Mouse (Mus musculus) adrenal gland, postnatal 25 days (tissue): ENCODE measurements around the gene Agmo. TPM values are rescaled to one million over a fixed set of nuclear protein-coding genes. Genes with fewer than 3 reads are reported as not detected.

Source experiments
- DNase-seq: peaks from one replicate; pipeline ENCODE4 v3.0.0; 2021; ENCODE audit warnings: mixed read lengths
- long read RNA-seq: library from polyadenylated mRNA; stranded (forward); transcript quantifications from one replicate; pipeline ENCODE4 v2.0.0, GENCODE M21; 2021
- total RNA-seq: library from RNA; stranded (reverse); gene quantifications from 2 replicates; pipeline ENCODE4 v1.2.3, GENCODE M21; 2021

The Agmo gene
- 5.4 and 5.9 TPM in 2 replicates for total RNA-seq
- long read RNA-seq, transcript Agmo-201 (13 exons, 2,423 nt): major isoform, 77 of 82 reads
- long read RNA-seq, partial matches to known transcripts: 0 of 82 reads
- long read RNA-seq, other reads (novel, unspliced or antisense): 5 of 82 reads

DNA sequence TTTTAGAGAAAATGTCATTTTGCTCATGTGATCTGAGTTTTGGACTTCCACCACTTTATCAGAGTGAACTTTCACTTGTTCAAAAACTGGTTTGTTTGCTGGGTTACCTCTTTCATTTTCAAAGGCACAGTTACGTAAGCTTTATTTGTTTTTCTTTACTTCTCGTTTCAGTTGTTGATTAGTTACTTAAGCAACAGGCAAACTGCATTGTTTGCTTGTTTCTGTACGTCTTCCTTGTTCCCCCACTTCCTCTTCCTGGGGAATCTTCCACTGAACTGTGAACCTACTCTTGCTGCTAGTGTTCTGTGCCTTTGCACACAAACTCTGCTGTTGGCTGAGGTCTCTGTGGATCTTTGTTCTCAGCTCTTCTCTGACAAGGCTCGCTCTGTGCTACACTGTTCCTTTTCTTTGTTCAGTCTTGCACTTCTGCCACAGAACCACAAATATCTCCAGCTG is at the start of gene Agmo:
Gene Agmo (plus strand): TSS at position 76 of the 456 bp plus-strand sequence.
- DNase-seq: no peak

DNA sequence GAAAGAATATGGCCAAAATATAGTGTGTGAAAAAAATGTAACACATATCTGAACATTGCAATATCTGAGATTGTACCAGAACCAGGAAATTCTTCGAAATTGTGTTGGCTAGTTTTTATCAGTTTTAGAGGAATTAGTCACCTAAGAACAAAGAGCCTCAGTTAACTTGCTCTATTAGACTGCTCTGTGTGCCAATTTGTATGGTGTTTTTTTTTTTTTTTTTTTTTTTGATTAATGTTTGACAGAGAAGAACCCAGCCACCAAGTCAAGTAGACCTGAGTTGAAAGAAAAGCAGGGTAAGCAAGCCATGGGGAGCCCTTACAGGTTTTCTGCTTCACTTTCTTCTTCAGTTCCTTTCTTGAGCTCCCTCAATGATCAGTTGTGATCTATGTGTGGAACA is 10.3 kb upstream of the Agmo start:
- no peak for DNase-seq

DNA sequence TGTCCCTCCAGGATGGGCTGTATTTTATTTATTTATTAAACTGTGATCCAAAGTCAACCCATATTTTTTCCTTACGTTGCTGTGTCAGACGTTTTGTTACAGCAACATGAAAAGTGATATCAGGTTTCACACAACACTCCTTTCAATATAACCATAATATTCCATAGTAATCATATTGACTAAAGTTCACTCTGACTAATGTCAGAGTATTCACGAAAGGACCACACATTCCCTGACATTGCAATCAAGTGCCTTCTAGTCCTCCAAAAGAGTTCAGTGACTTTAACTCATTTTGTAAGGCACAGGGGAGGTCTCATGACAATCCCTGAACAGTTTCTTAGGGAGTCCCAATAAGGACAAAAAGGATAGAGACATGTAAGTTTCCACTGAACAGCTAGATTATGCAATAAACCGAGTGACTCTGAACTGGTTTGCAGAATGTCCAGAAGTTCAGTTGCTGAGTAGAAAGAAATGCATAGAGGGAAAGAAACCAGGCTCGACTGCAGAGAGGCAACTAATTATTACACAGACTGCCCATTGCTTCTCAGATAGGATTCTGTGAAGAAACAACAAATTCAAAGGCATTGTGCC is 371 bp upstream of the Agmo start:
- DNase-seq: no peak

DNA sequence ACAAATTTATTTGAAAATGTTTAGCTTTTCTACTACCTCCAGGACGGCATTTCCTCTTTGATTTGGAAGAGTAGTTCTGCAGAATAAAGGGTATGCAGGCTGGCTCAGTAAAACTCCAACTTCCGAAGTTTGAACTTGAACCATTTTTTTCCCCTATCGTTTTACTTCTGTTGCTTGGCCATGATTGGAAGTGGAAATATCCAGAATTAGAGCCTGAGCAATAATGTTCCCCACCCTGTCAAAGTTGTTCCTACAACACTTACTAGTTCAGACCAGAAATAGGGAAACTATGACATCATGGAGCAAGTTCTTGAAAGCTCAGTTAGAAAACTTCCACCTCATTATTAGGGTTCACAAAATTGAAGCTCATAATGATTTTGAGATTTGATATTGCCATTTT is 1.0 kb downstream of the Agmo start:
- no peak for DNase-seq

DNA sequence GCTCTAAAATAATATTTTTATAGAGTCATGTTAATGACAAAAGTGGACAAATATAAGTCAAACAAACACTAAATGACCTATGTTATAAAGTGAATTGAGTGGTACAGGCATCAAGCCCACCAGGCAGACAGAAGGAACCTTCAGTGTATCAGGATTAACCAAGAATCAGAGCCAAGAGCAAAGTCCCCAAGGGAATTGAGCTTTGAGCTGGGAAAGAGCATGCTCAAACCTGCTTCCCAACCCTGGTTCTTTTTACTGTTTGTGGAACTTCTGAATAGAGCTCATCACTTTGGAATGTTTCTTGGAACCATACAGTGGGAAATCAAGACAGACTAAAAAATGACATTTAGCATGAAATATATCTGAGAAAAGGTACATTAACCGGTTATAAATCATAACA is 3.4 kb downstream of the Agmo start:
- no peak for DNase-seq

DNA sequence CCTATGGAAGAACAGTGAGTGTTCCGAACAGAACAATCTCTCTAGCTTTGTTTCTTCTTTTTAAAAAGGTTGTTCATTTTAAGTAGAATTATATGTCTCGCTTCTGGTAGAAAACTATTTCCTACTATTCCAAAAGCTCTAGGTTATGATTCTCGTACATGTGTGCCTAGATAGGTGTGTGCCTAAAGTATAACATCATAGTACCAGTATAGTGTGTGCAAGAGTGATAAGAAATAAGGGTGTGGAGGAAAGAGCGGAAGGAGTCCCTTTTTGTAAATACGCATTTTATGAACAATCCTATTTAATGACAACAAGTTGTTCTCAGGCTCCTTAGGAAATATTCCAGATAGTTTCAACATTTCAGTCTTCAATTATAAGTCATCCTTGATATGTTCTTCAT is 10.2 kb downstream of the Agmo start:
- no peak for DNase-seq

DNA sequence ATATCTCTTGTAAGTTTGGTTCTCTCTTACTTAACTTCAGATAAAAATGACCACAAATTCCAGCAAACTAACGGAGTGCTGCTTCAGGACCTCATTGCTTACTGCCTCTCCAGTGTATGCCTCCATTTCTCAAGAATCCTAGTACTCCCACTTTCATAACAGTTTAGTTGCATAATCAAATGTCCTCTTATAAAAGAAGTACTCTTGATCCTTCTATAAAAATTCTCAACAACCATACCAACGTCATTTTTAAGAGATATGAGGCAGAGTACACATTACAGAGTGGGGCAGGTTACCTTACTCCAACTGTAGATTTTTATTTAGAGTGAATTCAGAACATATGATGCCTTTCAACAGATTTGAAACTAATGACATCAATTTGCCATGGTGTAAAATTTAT is 15.7 kb downstream of the Agmo start:
- no peak for DNase-seq

DNA sequence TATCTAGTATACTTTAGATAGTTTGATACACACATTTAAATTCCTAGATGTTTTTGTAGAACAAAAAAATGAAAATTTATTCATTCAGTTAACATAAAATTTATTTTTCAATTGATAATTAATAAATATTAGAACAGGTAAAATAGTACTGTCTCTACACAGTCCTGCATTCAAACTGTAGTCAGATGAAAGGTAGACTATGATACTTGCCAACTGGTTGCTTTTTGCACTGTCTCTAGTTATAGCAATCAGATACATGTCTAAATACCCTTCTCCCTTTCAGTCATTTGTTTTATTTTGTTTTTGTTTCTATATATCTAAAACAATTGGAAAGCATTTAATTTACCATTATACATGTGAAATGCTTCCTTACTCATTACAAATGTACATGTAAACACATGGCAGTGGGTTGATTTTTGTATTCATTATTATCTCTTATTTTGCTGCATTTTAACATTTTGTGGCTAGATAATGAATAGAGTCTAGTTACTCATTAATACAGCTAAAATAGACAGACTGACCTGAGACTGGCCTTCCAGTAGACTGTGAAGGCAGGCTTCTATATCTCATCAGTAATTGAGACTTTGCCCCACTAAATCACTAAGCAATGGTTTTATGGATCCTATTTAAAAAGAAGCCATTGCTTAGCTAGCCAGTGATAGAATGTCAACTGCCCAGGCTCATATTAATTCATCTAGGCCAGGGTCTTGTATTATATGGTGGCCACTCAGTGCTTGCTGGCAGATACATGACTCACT is 18.5 kb downstream of the Agmo start:
- DNase-seq: no peak

DNA sequence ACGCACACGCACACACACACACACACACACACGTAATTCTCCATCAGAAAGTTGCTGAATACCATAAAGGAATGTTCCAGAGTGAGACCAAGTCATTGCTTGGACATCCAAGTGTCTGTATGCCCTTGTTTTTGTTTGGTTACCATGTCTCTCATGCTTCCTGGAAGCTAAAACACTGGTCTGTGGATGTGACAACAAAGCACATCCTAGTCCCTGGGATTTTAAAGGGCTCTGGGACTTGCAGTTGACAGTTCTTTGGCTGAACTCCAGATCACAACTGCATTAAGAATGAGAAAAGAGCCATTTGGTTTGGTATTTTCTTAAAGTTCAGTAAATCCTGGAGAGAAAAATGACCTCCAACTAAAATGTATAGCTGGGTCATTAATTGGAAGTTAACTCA is 22.2 kb downstream of the Agmo start:
- DNase-seq: no peak

DNA sequence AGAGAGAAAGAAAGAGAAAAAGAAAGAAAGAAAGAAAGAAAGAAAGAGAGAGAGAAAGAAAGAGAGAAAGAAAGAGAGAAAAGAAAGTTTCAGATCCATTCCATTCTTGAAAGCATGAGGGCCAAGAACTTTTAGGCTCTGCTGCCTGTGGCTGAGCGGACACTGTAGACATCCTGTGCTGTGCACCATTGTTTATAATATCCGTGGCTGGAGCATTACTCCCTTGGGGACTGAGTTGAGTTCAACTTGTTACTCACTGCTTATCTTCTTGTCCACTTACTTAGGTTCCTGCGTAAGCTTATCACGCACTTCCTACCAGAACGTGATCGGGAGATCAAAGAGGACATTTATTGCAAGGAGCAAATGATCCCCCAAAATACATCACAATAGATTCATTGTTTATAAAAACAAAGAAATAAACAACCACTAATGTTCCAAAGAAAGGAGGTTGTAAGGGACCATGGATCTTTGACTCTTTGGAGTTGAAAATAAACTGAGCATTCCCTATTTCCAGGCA is 27.3 kb downstream of the Agmo start:
- DNase-seq: no peak

DNA sequence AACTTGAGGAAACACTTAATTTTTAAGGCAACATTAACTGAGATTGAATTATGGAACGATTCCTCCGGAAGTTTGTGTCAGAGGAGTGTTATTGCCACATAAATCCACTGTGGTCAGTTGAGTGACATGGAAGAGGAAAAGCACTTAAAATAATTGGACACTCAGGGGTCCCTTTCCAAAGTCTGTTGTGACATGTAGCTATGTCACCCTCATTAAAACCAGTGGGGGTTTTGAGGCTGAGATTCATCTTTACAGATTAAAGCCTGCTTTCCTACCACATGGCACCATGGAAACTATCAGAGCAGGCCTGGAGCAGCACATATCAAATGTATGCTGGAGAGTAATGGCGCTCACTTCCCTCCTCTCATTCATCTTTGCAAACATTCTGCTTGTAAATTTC is 31.2 kb downstream of the Agmo start:
- DNase-seq: no peak

DNA sequence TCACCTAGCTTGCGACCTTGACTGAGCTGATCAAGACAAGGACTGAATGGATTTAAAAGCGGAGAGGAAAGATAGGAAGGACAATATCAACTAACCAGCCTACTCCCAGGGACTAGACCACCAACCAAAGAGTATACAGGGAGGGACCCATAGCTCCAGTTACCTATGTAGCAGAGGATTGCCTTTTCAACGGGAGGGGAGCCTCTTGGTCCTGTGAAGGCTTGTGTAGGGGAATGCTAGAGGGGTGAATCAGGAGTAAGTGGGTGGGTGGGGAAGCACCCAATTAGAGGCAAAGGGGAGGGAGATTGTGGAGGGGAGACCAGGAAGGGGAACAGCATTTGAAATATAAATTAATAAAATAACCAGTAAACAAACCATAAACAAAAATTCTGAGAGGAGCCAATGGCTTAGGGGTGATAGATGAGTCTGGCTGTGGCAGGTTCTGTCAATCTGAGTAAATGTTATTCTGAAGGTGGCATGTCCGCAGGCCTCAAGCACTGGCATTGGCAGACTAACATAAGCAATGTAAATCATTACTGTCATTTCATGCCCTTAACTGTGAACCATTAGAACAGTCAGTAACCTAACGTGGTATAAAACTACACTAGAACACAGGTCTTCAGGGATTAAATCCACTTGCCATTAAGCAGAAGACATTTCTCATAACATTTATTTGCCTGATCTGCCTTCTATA is 32.7 kb downstream of the Agmo start:
- no peak for DNase-seq

DNA sequence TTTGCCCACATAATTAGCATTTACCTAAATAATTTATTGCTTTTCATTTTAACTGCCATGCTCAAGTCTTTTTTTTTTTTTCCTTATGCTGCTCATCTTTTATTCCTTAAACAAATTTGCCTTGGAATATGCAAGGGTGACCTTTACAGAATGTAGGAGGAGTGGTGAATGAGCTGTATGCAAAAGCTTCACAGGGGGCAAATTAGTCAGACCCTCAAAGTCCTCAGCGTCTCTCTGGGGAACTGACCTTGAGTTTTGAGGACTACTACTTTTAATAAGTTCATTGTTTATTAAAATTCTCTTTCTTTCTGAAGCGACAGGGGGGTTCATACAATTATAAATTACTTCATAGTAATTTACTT is 33.2 kb downstream of the Agmo start:
- no peak for DNase-seq

DNA sequence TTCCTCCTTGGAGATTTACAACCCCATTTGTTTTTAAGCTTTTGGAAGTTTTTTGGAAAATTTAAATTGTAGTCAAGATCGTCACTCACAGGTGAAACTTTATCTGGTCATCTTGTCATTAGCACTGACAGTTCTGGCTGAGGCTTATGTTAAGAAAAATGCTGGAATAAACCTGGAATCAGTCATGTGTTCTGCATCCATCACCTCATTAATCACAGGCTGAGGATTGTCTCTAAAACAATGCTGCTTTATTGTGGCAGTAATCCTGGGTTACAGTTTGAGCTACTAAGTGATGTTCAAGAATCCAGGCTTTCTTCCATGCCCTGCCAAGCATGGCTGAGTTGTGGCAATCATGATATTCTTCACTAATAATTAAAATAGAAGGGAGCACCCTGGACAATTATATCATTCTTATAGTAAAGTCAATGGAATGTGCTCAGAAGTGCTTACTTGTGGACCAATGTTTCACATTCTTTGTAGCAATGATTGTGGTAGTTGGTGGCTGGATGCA is 65.6 kb downstream of the Agmo start:
- no peak for DNase-seq

DNA sequence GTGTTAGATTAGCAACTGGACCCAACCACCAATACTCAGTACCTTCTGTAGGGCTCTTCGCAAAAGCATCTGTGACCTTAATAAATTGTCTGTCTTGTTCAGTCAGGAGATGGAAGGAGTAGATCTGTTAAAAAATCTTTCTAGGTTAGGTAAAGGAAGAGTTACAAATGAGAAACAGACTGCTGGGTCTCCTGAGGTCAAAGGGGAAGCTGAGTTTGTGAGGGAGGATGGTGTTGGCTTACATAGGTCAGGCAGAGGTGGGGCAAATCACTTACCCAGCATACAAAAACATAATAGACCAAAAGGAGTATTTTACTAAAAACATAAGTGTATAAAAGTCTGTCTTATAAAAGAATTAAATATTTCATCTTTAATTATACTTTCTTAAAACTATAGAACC is 69.3 kb downstream of the Agmo start:
- DNase-seq: no peak

DNA sequence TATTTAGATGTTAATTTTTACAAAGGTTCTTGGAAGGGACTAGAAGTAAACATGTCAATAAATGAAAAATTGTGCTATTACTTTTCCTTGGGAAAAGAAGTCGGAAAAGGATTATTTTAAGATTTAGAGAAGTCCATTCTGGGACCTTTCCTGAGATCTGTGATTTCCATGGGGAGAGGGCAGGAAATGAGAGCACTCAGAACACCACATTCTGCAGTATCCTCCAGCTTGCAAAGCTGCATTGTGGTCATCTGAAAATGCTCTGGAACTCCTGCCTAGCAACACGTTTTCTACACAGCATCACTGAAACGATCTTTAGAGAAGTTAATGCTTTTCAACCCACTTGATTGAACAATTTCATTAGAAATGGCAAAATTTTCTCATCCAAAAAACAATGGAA is 81.4 kb downstream of the Agmo start:
- DNase-seq: no peak

DNA sequence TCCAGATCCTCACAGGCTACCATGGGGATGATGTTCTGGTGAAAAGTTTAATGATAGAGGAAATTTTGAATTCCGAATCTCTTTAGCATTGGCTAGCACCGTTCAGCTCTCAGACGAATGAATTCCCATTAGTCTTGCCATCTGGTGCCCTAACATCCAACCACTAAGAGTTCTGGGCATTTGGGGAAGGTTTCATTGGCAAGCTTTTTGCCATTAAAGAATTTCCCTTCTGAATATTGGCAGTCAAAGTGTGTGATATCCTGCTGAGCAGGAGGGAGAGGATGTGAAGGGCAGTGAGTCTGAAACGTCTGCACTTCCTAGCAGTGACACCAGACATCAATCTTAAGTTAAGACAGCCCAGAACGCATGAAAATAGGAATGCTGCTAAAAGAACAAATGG is 93.5 kb downstream of the Agmo start:
- no peak for DNase-seq

DNA sequence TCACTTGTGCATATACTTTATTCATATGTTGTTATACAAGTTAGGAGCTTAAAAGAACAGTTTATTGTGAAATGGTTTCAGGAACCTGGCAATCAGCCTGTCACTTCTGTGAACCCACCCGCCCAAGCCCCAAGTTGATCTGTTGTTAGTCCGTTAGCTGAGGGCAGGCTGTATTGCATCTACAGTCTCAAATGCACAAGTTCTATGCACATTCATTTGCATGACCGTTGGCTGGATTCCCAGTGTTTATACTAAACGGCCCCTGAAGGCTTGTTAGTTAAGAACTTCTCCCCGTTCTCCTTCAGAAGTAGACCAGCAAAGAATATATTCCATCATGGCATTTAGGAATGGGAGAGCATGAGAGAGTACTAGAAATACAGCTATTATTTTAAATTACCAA is 102.8 kb downstream of the Agmo start:
- DNase-seq: no peak

DNA sequence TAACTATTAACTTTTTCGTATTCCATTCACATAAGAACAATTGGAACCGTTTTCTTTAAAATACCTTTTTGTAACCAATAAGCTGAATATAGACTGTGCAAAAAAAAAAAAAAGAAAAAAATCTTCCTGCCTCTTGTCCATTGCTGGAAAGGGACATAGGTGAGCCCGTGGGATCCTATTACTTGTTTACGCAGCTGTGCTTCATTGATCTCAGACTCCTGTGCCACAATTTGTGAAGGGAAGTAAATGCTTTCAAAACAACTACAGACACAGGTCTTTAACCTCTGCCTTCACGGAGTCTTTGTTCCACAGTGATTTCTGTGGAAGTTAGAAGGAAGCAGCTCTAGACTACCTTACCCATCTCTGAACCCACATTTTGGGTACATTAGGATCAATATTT is 104.3 kb downstream of the Agmo start:
- DNase-seq: no peak

DNA sequence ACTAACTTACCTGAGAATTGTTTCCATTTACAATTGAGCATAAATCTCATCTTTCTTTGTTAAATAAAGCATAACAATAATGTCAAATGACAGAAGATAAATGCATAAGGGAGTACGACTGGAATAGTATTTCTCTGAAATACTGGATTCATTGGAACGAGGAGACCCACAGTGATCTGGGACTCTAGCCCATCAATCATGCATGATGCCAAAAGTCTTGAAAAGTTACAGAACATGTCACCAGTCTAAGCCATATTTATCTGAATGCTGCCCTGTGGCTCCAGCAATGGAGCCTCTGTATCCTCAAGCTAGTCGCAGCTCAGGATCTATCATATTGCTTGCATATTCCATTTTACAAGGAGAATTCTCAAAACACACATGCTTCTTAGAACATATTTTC is 150.9 kb downstream of the Agmo start:
- DNase-seq: no peak

DNA sequence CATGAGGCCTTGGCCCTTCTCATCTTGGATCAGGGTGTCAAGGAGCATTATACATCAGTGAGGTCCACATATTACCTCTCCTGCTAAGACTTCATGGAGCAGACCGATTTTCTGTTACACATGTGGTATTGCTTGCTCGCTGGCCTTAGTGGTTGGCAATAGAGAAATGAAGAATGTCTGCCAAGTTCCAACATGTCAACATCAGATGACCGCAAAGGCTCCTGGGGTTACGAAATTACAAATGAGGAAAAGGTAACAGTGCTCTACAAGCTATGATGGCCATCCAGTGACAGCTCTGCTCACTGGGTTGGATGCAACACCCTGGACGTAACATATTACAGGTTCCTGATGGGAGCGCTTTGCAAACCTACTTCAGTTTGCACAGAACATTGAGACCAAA is 161.1 kb downstream of the Agmo start:
- DNase-seq: no peak

DNA sequence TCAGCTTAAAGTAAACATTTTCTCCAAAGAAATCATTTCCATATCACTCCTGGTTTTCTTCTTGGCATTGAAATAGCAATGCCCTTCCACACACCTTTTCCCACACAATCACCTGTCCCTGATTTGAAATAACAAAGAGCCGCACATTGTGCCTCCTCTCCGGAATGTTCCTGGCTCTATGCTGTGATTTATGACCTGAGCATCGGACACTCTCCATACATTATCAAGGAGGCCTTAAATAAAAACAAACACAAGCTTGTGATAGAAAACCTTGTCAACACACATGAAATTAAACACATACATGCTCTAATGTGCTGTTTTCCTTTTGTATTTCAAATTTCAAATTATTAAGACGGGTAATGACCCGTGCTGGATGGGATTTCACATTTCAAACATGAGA is 184.9 kb downstream of the Agmo start:
- DNase-seq: no peak

DNA sequence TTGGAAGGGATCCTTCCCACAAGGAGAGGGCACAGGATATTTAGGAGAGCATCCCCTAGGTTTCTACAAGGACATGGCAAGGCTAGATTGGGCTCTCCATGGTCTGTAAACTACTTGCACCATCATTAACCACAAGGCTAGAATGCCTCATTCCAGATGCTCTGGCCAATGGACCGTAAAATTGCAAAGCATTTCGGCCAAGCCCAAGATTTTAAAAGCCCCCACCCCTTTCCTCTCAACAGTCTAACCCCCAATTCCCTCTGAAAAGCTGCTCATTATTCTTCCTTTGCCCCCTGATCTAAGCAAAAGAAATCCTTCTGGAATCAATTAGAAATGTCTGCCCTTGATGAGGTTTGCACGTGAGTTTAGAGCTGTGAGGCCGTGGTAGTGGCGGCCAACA is 185.3 kb downstream of the Agmo start:
- DNase-seq: no peak
